Mouse (Mus musculus) testis, adult 2 months (tissue): ENCODE measurements at regions not wholly inside any gene's neighbourhood (a gene's known extent, or its start where the extent isn't known, plus 50 kb on each side); places are given as distances from the start of the nearest gene placed in this dataset.

Experiments used
- CTCF ChIP-seq: fragments of 200-500 bp; IDR thresholded peaks from 2 replicates; pipeline ENCODE4 v1.5.1; 2012; ENCODE audit warnings: low read depth, mild to moderate bottlenecking, inconsistent platforms, low read length, moderate library complexity; ENCODE audit not compliant: control insufficient read depth, insufficient read depth, insufficient replicate concordance
- POLR2A ChIP-seq: fragments of 200-500 bp; IDR thresholded peaks from 2 replicates; pipeline ENCODE4 v1.6.1; 2012; ENCODE audit warnings: low read depth, mild to moderate bottlenecking, inconsistent platforms, low read length, moderate library complexity; ENCODE audit not compliant: control insufficient read depth

DNA sequence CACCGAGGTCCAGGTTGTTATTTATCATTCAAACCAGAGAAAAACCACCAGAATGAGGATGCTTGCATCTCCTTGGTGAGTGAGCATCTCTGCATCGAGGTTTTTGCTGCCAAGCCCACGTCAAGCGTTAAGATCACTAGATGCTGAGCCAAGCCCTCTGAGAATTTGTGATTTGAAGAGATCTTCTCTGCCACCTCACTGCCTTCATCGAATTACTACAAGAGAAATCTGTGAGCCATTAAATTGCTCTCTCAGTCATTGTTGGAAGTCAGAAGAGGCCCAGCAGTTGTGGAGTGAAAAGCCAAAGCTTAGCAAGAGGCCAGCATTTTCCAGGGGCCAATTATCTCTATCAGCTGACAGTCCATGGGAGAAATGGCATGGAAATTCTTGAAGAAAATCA, 122.2 kb upstream of the AI593442 start:
- TF ChIP-seq CTCF, result no peak
- TF ChIP-seq POLR2A, result no peak
